Mouse (Mus musculus): ENCODE measurements at regions not wholly inside any gene's neighbourhood (a gene's known extent, or its start where the extent isn't known, plus 50 kb on each side); places are given as distances from the start of the nearest gene placed in this dataset.

- Histone ChIP-seq H3K4me1 (ENCODE audit: insufficient read depth, low read depth, low read length) (no peaks in the 10 kb centered on the region), H3K36me3 (replicated peaks) (no peaks in the 10 kb centered on the region), H3K27me3 (ENCODE audit: insufficient read depth, low read length) (0 out of 2 replicates have a peak, but pooled peaks cover 6% of the 10 kb centered on the region), H3K9me3 (replicated peaks) (no peaks in the 10 kb centered on the region), H3K4me3 (ENCODE audit: low read depth, low read length) (no peak overlapping the region)
- DNase-seq (ENCODE audit: low spot score), result no peak
- TF ChIP-seq GATA2 (IDR thresholded peaks at IDR 0.05; ENCODE audit: borderline replicate concordance, low read depth, low read length) (no peak), POLR2AphosphoS5 (IDR thresholded peaks at IDR 0.05; ENCODE audit: insufficient replicate concordance, low read depth, low read length) (no peak), CTCF (IDR thresholded peaks at IDR 0.05; ENCODE audit: low read depth, low read length) (no peak), TAL1 (conservative IDR thresholded peaks at IDR 0.05; ENCODE audit: low read depth, low read length) (no peak), GATA1 (IDR thresholded peaks at IDR 0.05; ENCODE audit: borderline replicate concordance, low read length) (no peak)
- no peak for ATAC-seq (ENCODE audit: extremely low read depth, insufficient number of reproducible peaks, low FRiP score, poor library complexity, severe bottlenecking)
Measured at GRCm38 (mm10) chr13:31347000-31347399, 208.9 kb upstream of the Foxq1 start.

- Histone ChIP-seq H3K27me3 (ENCODE audit: insufficient read depth, low read length) (0 out of 2 replicates have a peak, but pooled peaks cover 6% of the 10 kb centered on the region), H3K4me1 (ENCODE audit: insufficient read depth, low read depth, low read length) (no peaks in the 10 kb centered on the region), H3K4me3 (ENCODE audit: low read depth, low read length) (no peak overlapping the region), H3K9me3 (replicated peaks) (no peaks in the 10 kb centered on the region), H3K36me3 (replicated peaks) (no peaks in the 10 kb centered on the region)
- TF ChIP-seq POLR2AphosphoS5 (IDR thresholded peaks at IDR 0.05; ENCODE audit: insufficient replicate concordance, low read depth, low read length) (no peak), CTCF (IDR thresholded peaks at IDR 0.05; ENCODE audit: low read depth, low read length) (no peak), TAL1 (conservative IDR thresholded peaks at IDR 0.05; ENCODE audit: low read depth, low read length) (no peak), GATA1 (IDR thresholded peaks at IDR 0.05; ENCODE audit: borderline replicate concordance, low read length) (no peak), GATA2 (IDR thresholded peaks at IDR 0.05; ENCODE audit: borderline replicate concordance, low read depth, low read length) (no peak)
- ATAC-seq (ENCODE audit: extremely low read depth, insufficient number of reproducible peaks, low FRiP score, poor library complexity, severe bottlenecking) (no peak), DNase-seq (ENCODE audit: low spot score) (no peak)
Measured at GRCm38 (mm10) chr13:31349671-31350070, 206.3 kb upstream of the Foxq1 start.

DNA sequence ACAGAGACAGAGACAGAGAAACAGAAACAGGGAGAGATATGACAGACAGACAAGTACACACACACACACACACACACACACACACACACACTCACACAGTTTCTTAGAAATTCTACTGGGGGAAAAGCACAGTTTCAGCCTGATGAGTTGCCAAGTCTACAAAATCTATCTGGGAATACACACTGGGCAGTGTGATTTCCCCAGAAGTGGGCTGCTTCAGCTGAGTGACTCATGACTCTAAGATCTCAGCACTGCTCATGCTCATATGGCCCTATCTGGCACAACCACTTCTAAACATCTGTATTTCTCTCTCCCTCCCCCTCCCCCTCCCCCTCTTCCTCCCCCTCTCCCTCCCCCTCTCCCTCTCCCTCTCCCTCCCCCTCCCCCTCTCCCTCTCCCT, 204.5 kb upstream of the Foxq1 start:
- Histone ChIP-seq H3K36me3 (replicated peaks) (no peaks in the 10 kb centered on the region), H3K4me1 (ENCODE audit: insufficient read depth, low read depth, low read length) (no peaks in the 10 kb centered on the region), H3K9me3 (replicated peaks) (no peaks in the 10 kb centered on the region), H3K4me3 (ENCODE audit: low read depth, low read length) (no peak overlapping the region), H3K27me3 (ENCODE audit: insufficient read depth, low read length) (0 out of 2 replicates have a peak, but pooled peaks cover 6% of the 10 kb centered on the region)
- no peak for ATAC-seq (ENCODE audit: extremely low read depth, insufficient number of reproducible peaks, low FRiP score, poor library complexity, severe bottlenecking)
- TF ChIP-seq GATA2 (IDR thresholded peaks at IDR 0.05; ENCODE audit: borderline replicate concordance, low read depth, low read length) (no peak), POLR2AphosphoS5 (IDR thresholded peaks at IDR 0.05; ENCODE audit: insufficient replicate concordance, low read depth, low read length) (no peak), CTCF (IDR thresholded peaks at IDR 0.05; ENCODE audit: low read depth, low read length) (no peak), TAL1 (conservative IDR thresholded peaks at IDR 0.05; ENCODE audit: low read depth, low read length) (no peak), GATA1 (IDR thresholded peaks at IDR 0.05; ENCODE audit: borderline replicate concordance, low read length) (no peak)
- DNase-seq (ENCODE audit: low spot score), result no peak

- DNase-seq (ENCODE audit: low spot score) (no peak), ATAC-seq (ENCODE audit: extremely low read depth, insufficient number of reproducible peaks, low FRiP score, poor library complexity, severe bottlenecking) (no peak)
- no peak overlapping the region for H3K4me3 ChIP-seq (ENCODE audit: low read depth, low read length)
- H3K27me3 ChIP-seq (ENCODE audit: insufficient read depth, low read length), result no peaks in the 10 kb centered on the region
- no peaks in the 10 kb centered on the region for H3K4me1 ChIP-seq (ENCODE audit: insufficient read depth, low read depth, low read length)
- TF ChIP-seq GATA1 (IDR thresholded peaks at IDR 0.05; ENCODE audit: borderline replicate concordance, low read length), result no peak
- TF ChIP-seq GATA2 (IDR thresholded peaks at IDR 0.05; ENCODE audit: borderline replicate concordance, low read depth, low read length), result no peak
- no peak for TF ChIP-seq POLR2AphosphoS5 (IDR thresholded peaks at IDR 0.05; ENCODE audit: insufficient replicate concordance, low read depth, low read length)
- TF ChIP-seq CTCF (IDR thresholded peaks at IDR 0.05; ENCODE audit: low read depth, low read length), result no peak
- TF ChIP-seq TAL1 (conservative IDR thresholded peaks at IDR 0.05; ENCODE audit: low read depth, low read length), result no peak
- no peaks in the 10 kb centered on the region for H3K9me3 ChIP-seq (replicated peaks)
- no peaks in the 10 kb centered on the region for H3K36me3 ChIP-seq (replicated peaks)
Measured at GRCm38 (mm10) chr13:31352825-31353224, 203.1 kb upstream of the Foxq1 start.

- no peak for TF ChIP-seq GATA1 (IDR thresholded peaks at IDR 0.05; ENCODE audit: borderline replicate concordance, low read length)
- TF ChIP-seq GATA2 (IDR thresholded peaks at IDR 0.05; ENCODE audit: borderline replicate concordance, low read depth, low read length), result no peak
- TF ChIP-seq CTCF (IDR thresholded peaks at IDR 0.05; ENCODE audit: low read depth, low read length), result no peak
- TF ChIP-seq POLR2AphosphoS5 (IDR thresholded peaks at IDR 0.05; ENCODE audit: insufficient replicate concordance, low read depth, low read length), result no peak
- no peak for TF ChIP-seq TAL1 (conservative IDR thresholded peaks at IDR 0.05; ENCODE audit: low read depth, low read length)
- Histone ChIP-seq H3K36me3 (replicated peaks) (no peaks in the 10 kb centered on the region), H3K27me3 (ENCODE audit: insufficient read depth, low read length) (no peaks in the 10 kb centered on the region), H3K4me1 (ENCODE audit: insufficient read depth, low read depth, low read length) (no peaks in the 10 kb centered on the region), H3K4me3 (ENCODE audit: low read depth, low read length) (no peak overlapping the region), H3K9me3 (replicated peaks) (no peaks in the 10 kb centered on the region)
- no peak for DNase-seq (ENCODE audit: low spot score)
- ATAC-seq (ENCODE audit: extremely low read depth, insufficient number of reproducible peaks, low FRiP score, poor library complexity, severe bottlenecking), result no peak
Measured at GRCm38 (mm10) chr13:31359353-31359752, 196.6 kb upstream of the Foxq1 start.

- Histone ChIP-seq H3K27me3 (ENCODE audit: insufficient read depth, low read length) (no peaks in the 10 kb centered on the region), H3K4me3 (ENCODE audit: low read depth, low read length) (no peak overlapping the region), H3K9me3 (replicated peaks) (no peaks in the 10 kb centered on the region), H3K36me3 (replicated peaks) (no peaks in the 10 kb centered on the region), H3K4me1 (ENCODE audit: insufficient read depth, low read depth, low read length) (no peaks in the 10 kb centered on the region)
- TF ChIP-seq TAL1 (conservative IDR thresholded peaks at IDR 0.05; ENCODE audit: low read depth, low read length), result no peak
- TF ChIP-seq GATA2 (IDR thresholded peaks at IDR 0.05; ENCODE audit: borderline replicate concordance, low read depth, low read length), result no peak
- TF ChIP-seq GATA1 (IDR thresholded peaks at IDR 0.05; ENCODE audit: borderline replicate concordance, low read length), result no peak
- TF ChIP-seq POLR2AphosphoS5 (IDR thresholded peaks at IDR 0.05; ENCODE audit: insufficient replicate concordance, low read depth, low read length), result no peak
- TF ChIP-seq CTCF (IDR thresholded peaks at IDR 0.05; ENCODE audit: low read depth, low read length), result no peak
- no peak for ATAC-seq (ENCODE audit: extremely low read depth, insufficient number of reproducible peaks, low FRiP score, poor library complexity, severe bottlenecking)
- no peak for DNase-seq (ENCODE audit: low spot score)
Measured at GRCm38 (mm10) chr13:31362386-31362785, 193.5 kb upstream of the Foxq1 start.
